Mouse (Mus musculus): ENCODE data around the gene Psmd6. TPM values are rescaled to one million over a fixed set of nuclear protein-coding genes. Genes with fewer than 3 reads are reported as not detected.

Psmd6 gene
- total RNA-seq, 2 experiments from 2014 or later = 107 to 110 TPM

GRCm38 (mm10) chr14:14065142-14065498 is 55.7 kb downstream of the Psmd6 start:
- no peak for DNase-seq (ENCODE audit: low spot score in 2 of 2)

GRCm38 (mm10) chr14:14064486-14065141 is 56.2 kb downstream of the Psmd6 start:
- DNase-seq (ENCODE audit: low spot score in 2 of 2) = no peak

- no peak for DNase-seq (ENCODE audit: low spot score in 2 of 2)
Measured at GRCm38 (mm10) chr14:14063382-14063781, 57.4 kb downstream of the Psmd6 start.

- DNase-seq (ENCODE audit: low spot score in 2 of 2) = no peak
Measured at GRCm38 (mm10) chr14:14062531-14063245, 58.1 kb downstream of the Psmd6 start.

Other genes with a start within 250 kb of the Psmd6 start
- not detected for gene Gm281, start 206.5 kb downstream of the Psmd6 start, total RNA-seq (2021)
- gene Atxn7, start 159.5 kb downstream of the Psmd6 start, total RNA-seq (2021) = 10 to 100 TPM; 24.6 to 28.3 TPM
- 100 to 1,000 TPM in 1 of 2 experiments, 10 to 100 TPM in 1; 95.3 to 104 TPM for gene Thoc7, start 159.1 kb downstream of the Psmd6 start, total RNA-seq (2021)
- not detected for gene Olfr720, start 65.9 kb upstream of the Psmd6 start, total RNA-seq (2021)
- gene Olfr31, start 201.8 kb upstream of the Psmd6 start, total RNA-seq (2021) = not detected
- gene Il3ra, start 225.3 kb upstream of the Psmd6 start, total RNA-seq (2021) = 1 to 10 TPM; 3.4 TPM